Mouse (Mus musculus) embryo, embryonic 9.5 days (tissue): ENCODE data around the gene Baiap2.
A peak's percentile ranks its signal among the peaks of the same experiment; 100 is the strongest.

Source experiments
- DNase-seq: peaks from one replicate; pipeline ENCODE4 v3.0.0-alpha.2; 2017; ENCODE audit errors: extremely low spot score

Baiap2 gene

GRCm38 (mm10) chr11:119919897-119920296 is 22.7 kb upstream of the Baiap2 start:
- peak; percentile 69 for DNase-seq

GRCm38 (mm10) chr11:119920668-119921067 is 21.9 kb upstream of the Baiap2 start:
- no peak for DNase-seq

- no peak for DNase-seq
Measured at GRCm38 (mm10) chr11:119925176-119925575, 17.4 kb upstream of the Baiap2 start.

GRCm38 (mm10) chr11:119926762-119927161 is 15.8 kb upstream of the Baiap2 start:
- DNase-seq = no peak

DNA sequence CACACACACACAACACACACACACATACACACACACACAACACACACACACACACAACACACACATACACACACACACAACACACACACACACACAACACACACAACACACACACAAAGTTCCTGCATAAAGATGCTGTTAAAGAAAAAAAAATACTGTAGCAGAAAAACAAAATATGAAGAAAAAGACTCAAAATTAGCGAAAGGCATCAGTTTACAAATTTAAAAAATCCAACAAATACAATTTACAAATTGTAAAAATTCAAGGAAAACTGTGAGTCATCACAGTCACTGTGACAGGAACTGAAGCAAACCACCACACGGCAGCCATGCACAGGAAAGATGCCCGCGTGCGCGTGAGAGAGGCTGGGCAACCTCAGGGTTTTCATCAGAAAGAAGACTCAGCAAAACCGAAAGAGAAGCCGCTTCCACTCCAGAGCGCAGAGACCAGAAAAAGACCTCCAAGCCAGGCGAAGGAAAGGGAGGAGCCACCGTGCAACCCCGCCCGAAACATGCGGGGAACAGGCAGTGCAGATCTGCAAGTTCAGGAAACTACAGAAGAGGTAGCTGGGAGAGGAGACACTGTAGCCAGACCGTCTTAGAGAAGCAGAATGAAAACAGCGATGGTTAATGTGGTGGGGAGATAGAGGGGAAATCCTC is 14.4 kb upstream of the Baiap2 start:
- no peak for DNase-seq

GRCm38 (mm10) chr11:119929603-119930265 is 12.8 kb upstream of the Baiap2 start:
- DNase-seq = no peak

DNA sequence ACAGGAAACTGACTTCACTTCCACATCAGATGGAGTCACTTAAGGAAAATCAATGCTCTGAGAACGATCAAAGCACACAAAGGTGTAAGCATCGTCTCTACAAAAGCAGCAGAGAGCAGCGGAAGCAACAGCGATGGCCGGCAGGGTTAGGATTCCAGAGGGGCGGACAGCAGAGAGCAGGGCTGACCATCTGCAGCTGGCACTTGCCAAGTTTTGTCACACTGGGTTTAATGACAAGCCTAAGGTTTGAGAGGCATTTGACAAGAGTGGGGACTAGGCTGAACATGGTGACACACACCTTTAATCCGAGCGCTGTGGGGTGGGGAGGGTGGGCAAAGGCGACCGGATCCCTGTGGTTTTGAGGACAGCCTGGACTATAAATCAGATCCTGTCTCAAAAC is 10.8 kb upstream of the Baiap2 start:
- no peak for DNase-seq

DNA sequence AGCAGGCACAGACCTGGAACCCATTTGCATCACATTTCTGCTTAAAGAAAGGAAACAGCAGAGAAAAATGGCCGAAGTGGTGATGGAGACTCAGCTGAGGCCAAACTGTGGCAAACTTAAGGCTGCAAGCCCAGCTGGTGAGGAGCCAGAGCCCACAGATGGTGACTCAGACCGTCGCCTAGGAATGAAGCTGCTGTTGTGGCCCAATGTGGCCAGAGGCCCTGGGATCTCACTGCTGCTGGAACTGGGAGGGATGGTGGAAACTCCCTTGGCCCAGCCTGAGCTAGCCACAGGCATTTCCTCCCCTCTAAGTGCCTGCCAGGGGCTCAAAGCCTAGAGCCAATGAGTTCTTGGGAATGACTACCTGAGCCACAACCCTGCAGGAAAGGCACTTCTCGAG is 9.4 kb upstream of the Baiap2 start:
- no peak for DNase-seq

GRCm38 (mm10) chr11:119933819-119934583 is 8.6 kb upstream of the Baiap2 start:
- no peak for DNase-seq

DNA sequence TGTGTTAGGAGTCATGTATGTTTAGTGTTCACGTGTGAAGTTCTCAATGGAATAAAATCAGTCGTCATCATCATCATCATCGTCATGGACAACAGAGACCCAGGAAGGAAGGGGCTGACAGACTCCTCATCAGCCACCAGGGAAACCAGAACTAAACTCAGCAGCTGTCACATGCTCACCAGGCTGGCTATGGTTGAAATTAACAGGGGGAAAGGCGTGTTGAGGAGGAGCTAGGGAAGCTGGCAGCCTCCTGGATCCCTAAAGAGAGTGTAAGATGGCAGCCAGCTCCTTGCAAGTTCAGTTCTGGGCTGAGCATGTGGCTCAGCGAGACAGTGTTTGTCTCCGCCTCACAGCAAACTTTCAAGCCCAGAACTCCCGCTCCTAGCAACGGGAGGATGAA is 7.8 kb upstream of the Baiap2 start:
- DNase-seq = no peak

DNA sequence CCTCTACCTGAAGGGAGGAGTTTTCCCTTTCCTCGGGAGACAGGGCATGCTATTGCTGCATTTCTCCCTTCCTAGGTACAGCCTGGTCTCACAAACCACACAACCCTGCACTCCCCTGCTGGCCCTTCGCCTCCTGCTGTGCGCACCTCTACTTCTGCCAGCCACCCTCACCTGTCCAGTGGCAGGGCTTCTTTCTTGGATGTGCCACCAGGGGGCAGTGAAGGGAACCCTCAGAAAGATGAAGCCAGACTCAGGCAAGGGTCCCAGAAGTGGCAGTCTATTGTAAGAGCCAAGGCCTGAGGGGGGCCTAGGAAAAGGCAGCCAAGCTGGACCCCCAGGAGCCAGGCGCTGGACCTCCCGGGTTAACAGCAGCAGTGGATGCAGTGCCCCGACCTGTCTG is 7.1 kb upstream of the Baiap2 start:
- DNase-seq = peak; percentile 66

GRCm38 (mm10) chr11:119936456-119936855 is 6.1 kb upstream of the Baiap2 start:
- no peak for DNase-seq

DNA sequence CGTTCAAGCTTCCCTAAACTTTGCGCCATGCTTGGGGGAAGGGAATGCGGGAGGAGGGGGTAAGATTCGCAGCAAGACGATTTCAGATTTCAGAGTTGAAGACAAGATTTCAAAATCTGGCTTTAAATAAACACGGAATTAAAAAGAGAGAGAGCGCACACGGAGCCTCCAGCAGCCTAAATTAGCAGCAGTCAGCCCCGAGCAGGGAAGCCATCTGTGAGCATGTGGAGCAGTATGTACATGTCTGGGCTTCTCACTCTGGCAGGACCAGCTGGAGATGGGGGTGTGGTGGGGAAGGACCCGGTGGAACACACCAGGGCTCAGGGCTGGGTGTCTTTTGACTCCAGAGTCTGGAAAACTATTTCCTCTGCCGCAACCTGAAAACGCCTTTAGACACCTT is 5.3 kb upstream of the Baiap2 start:
- no peak for DNase-seq

GRCm38 (mm10) chr11:119937772-119938502 is 4.6 kb upstream of the Baiap2 start:
- DNase-seq = no peak

DNA sequence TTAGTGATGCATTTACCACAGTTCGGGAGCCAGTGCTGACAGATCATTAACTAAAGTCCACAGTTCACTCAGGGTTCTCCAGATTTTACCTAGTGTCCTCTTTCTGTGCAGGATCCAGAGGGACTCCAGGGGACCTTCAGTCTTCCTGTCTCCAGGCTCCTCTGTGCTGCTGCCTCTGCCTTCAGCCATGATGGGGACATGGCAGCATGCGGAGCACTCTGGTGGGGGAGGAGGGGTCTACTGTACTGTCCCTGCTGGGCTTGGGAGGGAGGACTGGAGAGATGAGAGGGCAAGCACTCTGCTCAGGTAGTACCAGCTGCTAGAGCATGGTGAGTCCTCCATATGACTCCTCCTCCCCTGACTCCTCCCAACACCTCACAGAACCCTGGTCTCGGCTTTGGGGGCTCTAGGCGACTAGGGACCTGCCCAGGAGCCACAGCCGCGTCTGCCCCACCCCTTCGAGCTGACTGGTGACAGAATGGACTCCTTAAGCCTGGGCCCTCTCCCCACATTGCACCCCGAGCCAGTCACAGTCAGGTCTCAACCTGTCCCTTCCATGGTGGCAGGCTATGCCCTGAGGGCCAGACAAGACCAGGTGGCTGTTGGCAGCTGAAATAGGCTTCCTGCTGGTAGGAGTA is 3.4 kb upstream of the Baiap2 start:
- DNase-seq = no peak

DNA sequence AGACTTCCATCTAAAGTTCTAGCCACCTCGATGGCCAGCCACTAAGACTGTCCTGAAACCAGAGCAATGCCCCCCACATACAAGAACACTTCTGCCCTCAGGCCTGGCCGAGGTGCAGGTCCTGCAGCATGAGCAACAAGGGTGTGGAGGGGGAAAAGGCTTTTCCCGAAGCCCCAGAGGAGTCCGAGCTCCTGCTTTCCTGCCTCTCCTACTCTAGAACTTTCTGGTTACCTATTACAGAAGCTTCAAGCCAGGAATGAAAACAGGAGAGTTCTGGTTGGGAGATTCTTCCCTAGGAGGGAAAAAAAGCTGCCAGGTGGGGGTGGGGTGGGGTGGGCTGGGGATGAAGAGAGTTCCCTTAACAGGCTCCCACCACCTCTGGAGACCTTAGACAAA is 2.9 kb upstream of the Baiap2 start:
- no peak for DNase-seq

DNA sequence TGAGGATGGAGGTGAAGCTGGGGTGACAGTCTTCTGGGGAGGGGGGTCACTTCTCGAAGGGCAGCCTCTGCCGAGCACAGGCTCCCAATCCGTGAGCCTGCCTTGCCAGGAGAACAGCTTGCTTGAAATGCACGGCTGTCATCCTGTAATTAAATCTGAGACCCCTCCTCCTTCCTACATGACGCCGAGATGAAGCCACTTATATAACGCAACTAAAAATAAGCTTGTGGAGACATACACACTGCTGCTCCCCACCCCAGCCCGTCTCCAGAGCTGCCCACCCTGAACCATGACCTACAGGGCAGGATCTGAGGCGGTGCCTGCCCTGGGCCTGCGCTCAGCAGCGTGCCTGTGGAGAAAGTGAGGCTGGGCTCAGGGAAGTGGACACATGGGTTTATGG is 2.4 kb upstream of the Baiap2 start:
- DNase-seq = no peak

DNA sequence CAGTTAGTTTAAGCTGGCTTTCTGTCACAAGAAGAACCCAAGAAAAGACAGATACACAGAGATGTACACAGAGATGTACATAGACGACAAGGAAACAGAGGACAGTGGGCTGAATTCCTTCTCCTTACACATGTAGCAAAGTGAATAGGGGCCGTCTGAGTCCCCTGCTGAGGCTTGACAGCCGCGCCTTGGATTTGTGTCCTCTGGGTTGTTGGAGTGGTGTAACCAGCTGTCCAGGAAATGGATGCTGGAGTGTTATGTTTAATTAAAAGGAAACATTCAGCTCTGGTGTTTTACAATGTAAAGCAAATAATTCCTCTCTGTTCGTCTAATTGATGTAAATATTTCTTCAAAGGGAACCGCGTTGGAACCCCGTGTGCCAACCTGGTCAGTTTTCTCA is 769 bp upstream of the Baiap2 start:
- no peak for DNase-seq

GRCm38 (mm10) chr11:119942201-119942726 is 299 bp upstream of the Baiap2 start:
- no peak for DNase-seq

- DNase-seq = no peak
Measured at GRCm38 (mm10) chr11:119943428-119943988, 945 bp downstream of the Baiap2 start.

DNA sequence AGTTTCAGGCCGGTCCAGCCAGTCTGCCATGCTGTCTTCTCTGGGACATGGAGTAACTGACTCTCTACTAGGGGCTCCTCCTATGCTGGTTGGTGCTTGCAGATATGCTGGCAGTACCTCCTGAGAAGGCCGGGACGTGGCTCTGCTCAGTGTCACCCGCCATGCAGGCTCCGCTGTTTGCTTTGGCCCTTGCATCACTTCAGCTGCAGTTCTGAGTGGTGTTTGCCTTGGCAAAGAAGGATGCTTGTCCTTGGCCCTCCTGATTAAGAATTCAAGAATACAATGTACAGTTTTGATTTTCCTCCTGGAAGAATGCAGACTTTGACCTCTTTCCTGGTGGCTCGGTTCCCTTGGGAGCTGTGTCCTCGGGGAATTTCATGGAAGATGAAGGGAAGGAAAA is 2.8 kb downstream of the Baiap2 start:
- DNase-seq = no peak
